Mouse (Mus musculus) hindbrain, postnatal 0 days (tissue): ENCODE measurements around the gene Nexn. TPM values are rescaled to one million over a fixed set of nuclear protein-coding genes. Genes with fewer than 3 reads are reported as not detected.

ENCODE experiments used
- ATAC-seq: fragments of 200-750 bp; cut with Nextera tagmentation; 2 replicates; pipeline ENCODE4 v1.8.0; 2017; ENCODE audit warnings: mild to moderate bottlenecking, moderate TSS enrichment, moderate library complexity
- DNase-seq: peaks from one replicate; pipeline ENCODE4 v3.0.0-alpha.2; 2015; ENCODE audit warnings: low spot score
- H3K27ac ChIP-seq: fragments of 300-500 bp; sonication (generic); 2 replicates; pipeline ENCODE4 v1.5.1; 2014; ENCODE audit warnings: mild to moderate bottlenecking
- H3K27me3 ChIP-seq: fragments of 300-500 bp; sonication (generic); 2 replicates; pipeline ENCODE4 v1.6.1; 2014; ENCODE audit warnings: low read length, mixed read lengths; ENCODE audit not compliant: insufficient read depth
- H3K36me3 ChIP-seq: fragments of 300-500 bp; sonication (generic); 2 replicates; pipeline ENCODE4 v1.6.1; 2014; ENCODE audit warnings: low read length, mixed read lengths; ENCODE audit not compliant: insufficient read depth
- H3K4me1 ChIP-seq: fragments of 300-500 bp; sonication (generic); 2 replicates; pipeline ENCODE4 v1.6.1; 2014; ENCODE audit warnings: antibody characterized with exemption, low read length, mixed read lengths; ENCODE audit not compliant: insufficient read depth
- H3K4me2 ChIP-seq: fragments of 300-500 bp; sonication (generic); 2 replicates; pipeline ENCODE4 v1.6.1; 2014; ENCODE audit warnings: low read depth, mild to moderate bottlenecking, low read length, moderate library complexity, mixed read lengths
- H3K4me3 ChIP-seq: fragments of 300-500 bp; sonication (generic); 2 replicates; pipeline ENCODE4 v1.5.1; 2014; ENCODE audit warnings: low read length
- H3K9ac ChIP-seq: fragments of 300-500 bp; sonication (generic); replicated peaks from 2 replicates; pipeline ENCODE4 v1.6.1; 2014; ENCODE audit warnings: mild to moderate bottlenecking, low read length, moderate library complexity, mixed read lengths
- H3K9me3 ChIP-seq: fragments of 300-500 bp; sonication (generic); 2 replicates; pipeline ENCODE4 v1.6.1; 2016; ENCODE audit warnings: low read length, mixed read lengths
- CTCF ChIP-seq: IDR thresholded peaks from 2 replicates; pipeline ENCODE4 v1.5.1; 2016; ENCODE audit warnings: antibody characterized with exemption, control low read depth, low read depth
- WGBS: fragments of 180-500 bp; shearing (Covaris S2); extraction: QIAGEN DNeasy Blood & Tissue Kit; methylation state at CpG from one replicate; pipeline ENCODE4 v1.1.7; 2014; 5-methylcytosine and 5-hydroxymethylcytosine counted together
- polyA plus RNA-seq: library from polyadenylated mRNA; unstranded; fragments of >200 nt; fragmentation: Nextera tagmentation; extraction: Ambion mirVana; gene quantifications from 2 replicates; pipeline ENCODE4 v1.2.1, GENCODE M21; 2015
- total RNA-seq: library from RNA; depleted of rRNA; stranded (reverse); fragments of >200 nt; gene quantifications from 2 replicates; pipeline ENCODE4 v1.2.3, GENCODE M21; 2014

Nexn gene
- total and polyA plus RNA-seq, 2 experiments from 2014 or later = 0.37 to 2.5 TPM

- DNase-seq (peak; percentile 79), ATAC-seq (peak; percentile 60)
- H3K36me3 ChIP-seq = no peaks in the 10 kb centered on the region
- 4% methylated on average over 25 of the region's 25 CpGs for WGBS
- H3K9me3 ChIP-seq = no peaks in the 10 kb centered on the region
- peak overlapping the region; percentile 100 for H3K9ac ChIP-seq
- no peak for TF ChIP-seq CTCF
- peak overlapping the region; percentile 99 for H3K27ac ChIP-seq
- no peaks in the 10 kb centered on the region for H3K27me3 ChIP-seq
- H3K4me3 ChIP-seq = peak overlapping the region; percentile 63
- H3K4me2 ChIP-seq = peak overlapping the region; percentile 78
- H3K4me1 ChIP-seq = peaks cover 11% of the 10 kb centered on the region; the same call in 1 of the 2 replicates
These were observed 56.8 kb downstream of the Nexn start for GRCm38 (mm10) chr3:152209177-152209966.

DNA sequence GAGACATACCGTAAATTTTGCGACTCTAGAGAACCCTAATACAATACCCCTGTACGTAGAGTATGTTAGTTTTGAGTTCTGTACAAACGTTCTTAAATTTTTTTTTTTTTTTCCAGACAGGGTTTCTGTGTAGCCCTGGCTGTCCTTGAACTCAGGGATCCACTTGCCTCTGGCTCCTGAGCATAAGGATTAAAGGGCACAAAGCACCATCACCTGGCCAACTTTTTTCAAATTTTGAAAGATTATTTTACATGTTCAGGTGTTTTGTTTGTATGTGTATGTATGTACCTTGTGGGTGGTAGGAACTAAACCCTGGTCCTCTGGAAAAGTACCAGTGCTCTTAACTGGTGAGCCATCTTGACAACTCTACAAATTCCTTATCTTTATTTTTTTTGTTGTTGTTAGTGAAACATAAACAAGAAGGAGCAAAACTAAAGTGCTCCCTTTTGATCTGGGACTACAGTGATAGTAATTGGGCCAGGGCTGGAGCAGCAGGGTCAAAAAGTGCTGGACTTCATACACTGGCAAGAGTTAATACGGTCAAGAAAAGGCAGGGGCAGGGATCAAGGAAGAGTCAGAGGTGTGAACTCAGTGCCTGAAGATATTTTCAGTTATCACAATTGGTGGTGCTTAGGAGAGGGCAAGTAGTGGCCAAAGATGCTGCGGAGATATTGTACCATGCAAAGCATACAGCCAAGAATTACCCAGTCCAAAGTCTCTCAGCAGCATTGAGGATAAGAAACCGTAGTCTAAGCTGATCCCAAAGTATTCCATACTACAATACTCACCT, 57.9 kb downstream of the Nexn start:
- no peak for TF ChIP-seq CTCF
- 94% methylated on average over 7 of the region's 7 CpGs for WGBS
- DNase-seq (no peak), ATAC-seq (no peak)
- no peak overlapping the region for H3K4me3 ChIP-seq
- no peak overlapping the region; the same call in 1 of the 2 replicates for H3K9ac ChIP-seq
- H3K4me2 ChIP-seq = peak overlapping the region; percentile 78; the same call in 1 of the 2 replicates
- H3K27me3 ChIP-seq = no peaks in the 10 kb centered on the region
- H3K27ac ChIP-seq = no peak overlapping the region
- peaks cover 11% of the 10 kb centered on the region; the same call in 1 of the 2 replicates for H3K4me1 ChIP-seq
- no peaks in the 10 kb centered on the region for H3K9me3 ChIP-seq
- no peaks in the 10 kb centered on the region for H3K36me3 ChIP-seq

- no peak for TF ChIP-seq CTCF
- no peak overlapping the region for H3K4me3 ChIP-seq
- peaks cover 4% of the 10 kb centered on the region; the same call in 1 of the 2 replicates for H3K4me1 ChIP-seq
- DNase-seq (no peak), ATAC-seq (no peak)
- no peaks in the 10 kb centered on the region for H3K27me3 ChIP-seq
- no peak overlapping the region for H3K27ac ChIP-seq
- no peaks in the 10 kb centered on the region for H3K36me3 ChIP-seq
- H3K9ac ChIP-seq = no peak overlapping the region
- 96% methylated on average over 4 of the region's 4 CpGs for WGBS
- H3K4me2 ChIP-seq = no peak overlapping the region
- H3K9me3 ChIP-seq = no peaks in the 10 kb centered on the region
These were observed 59.0 kb downstream of the Nexn start for GRCm38 (mm10) chr3:152207156-152207555.

GRCm38 (mm10) chr3:152204577-152204976, 61.6 kb downstream of the Nexn start:
- TF ChIP-seq CTCF = no peak
- no peaks in the 10 kb centered on the region; the same call in 1 of the 2 replicates for H3K4me1 ChIP-seq
- H3K27ac ChIP-seq = no peak overlapping the region
- no peaks in the 10 kb centered on the region for H3K36me3 ChIP-seq
- H3K27me3 ChIP-seq = no peaks in the 10 kb centered on the region
- DNase-seq = no peak
- no peak overlapping the region for H3K4me3 ChIP-seq
- WGBS = 87% methylated on average over 3 of the region's 3 CpGs
- no peak overlapping the region for H3K9ac ChIP-seq
- no peaks in the 10 kb centered on the region for H3K9me3 ChIP-seq
- no peak for ATAC-seq
- no peak overlapping the region for H3K4me2 ChIP-seq

GRCm38 (mm10) chr3:152203996-152204395, 62.2 kb downstream of the Nexn start:
- Histone ChIP-seq H3K9ac (no peak overlapping the region), H3K36me3 (no peaks in the 10 kb centered on the region), H3K4me3 (no peak overlapping the region), H3K27me3 (no peaks in the 10 kb centered on the region), H3K9me3 (no peaks in the 10 kb centered on the region), H3K4me2 (no peak overlapping the region), H3K4me1 (no peaks in the 10 kb centered on the region), H3K27ac (no peak overlapping the region)
- DNase-seq (no peak), ATAC-seq (no peak)
- TF ChIP-seq CTCF = no peak
- WGBS = 69% methylated on average over 3 of the region's 3 CpGs

GRCm38 (mm10) chr3:152203411-152203810, 62.7 kb downstream of the Nexn start:
- no peaks in the 10 kb centered on the region for H3K27me3 ChIP-seq
- no peak overlapping the region for H3K4me2 ChIP-seq
- WGBS = 91% methylated on average over 6 of the region's 6 CpGs
- no peaks in the 10 kb centered on the region for H3K9me3 ChIP-seq
- ATAC-seq = no peak
- H3K4me3 ChIP-seq = no peak overlapping the region
- no peaks in the 10 kb centered on the region for H3K36me3 ChIP-seq
- H3K27ac ChIP-seq = no peak overlapping the region
- no peak for TF ChIP-seq CTCF
- DNase-seq = no peak
- H3K9ac ChIP-seq = no peak overlapping the region
- no peaks in the 10 kb centered on the region for H3K4me1 ChIP-seq
